9 mouse cellular contexts compared by ENCODE assay signal in the genomic region with DNA sequence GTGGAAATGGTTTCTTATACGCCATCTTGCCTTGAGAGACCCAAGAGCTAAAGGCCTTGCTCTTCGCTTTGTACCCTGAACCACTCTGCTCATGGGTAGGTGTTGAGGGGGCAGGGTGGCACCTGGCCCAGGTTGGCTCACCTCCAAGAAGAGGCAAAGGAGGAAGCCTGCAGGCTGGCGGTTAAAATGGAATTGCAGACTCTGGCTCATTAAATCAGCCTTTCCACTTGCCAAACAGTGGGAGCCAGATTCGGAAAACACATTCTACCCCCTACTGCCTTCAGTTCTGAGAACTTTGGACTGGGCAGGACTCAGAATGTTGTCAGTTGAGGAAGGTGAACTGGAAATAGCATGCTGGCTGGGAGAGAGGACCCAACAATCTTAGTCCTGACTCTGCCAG. TPM values are rescaled to one million over a fixed set of nuclear protein-coding genes. Genes with fewer than 3 reads are reported as not detected.
DNase-seq lines count a peak whose midpoint lies in the region; ATAC-seq and TF ChIP-seq lines count a peak whose summit lies in the region.
"Had no signal": no experiment of that assay in that cellular context is flagged by ENCODE, and none has a peak within 500 bp of the region (broad histone marks: within the 10 kb centered on the region; RNA-seq: fewer than 3 reads in every experiment).

No protein-coding gene starts in this region.

- H3K9me3 ChIP-seq in heart, embryonic 10.5 days, result no peaks in the 10 kb centered on the region
- H3K9me3 ChIP-seq in stomach, postnatal 0 days (ENCODE audit: control insufficient read depth, low read length), result no peaks in the 10 kb centered on the region

- no peak overlapping the region for H3K27ac ChIP-seq in heart, embryonic 10.5 days
- no peak overlapping the region for H3K27ac ChIP-seq in stomach, postnatal 0 days (replicated peaks)

- no peak for ATAC-seq in stomach, postnatal 0 days (ENCODE audit: low FRiP score, low TSS enrichment)
- ATAC-seq in CD4-positive, CD25-positive, alpha-beta regulatory T cell, adult 4 months, result no peak

- H3K4me3 ChIP-seq in heart, embryonic 10.5 days, result no peak overlapping the region
- H3K4me3 ChIP-seq in stomach, postnatal 0 days (ENCODE audit: low read depth, low read length), result no peak overlapping the region

- no peak overlapping the region for H3K4me2 ChIP-seq in stomach, postnatal 0 days (replicated peaks; ENCODE audit: low read depth)
- H3K4me2 ChIP-seq: lung, embryonic 14.5 days had no signal

- no peaks in the 10 kb centered on the region for H3K27me3 ChIP-seq in heart, embryonic 10.5 days (ENCODE audit: insufficient read depth, poor library complexity, severe bottlenecking)
- no peaks in the 10 kb centered on the region for H3K27me3 ChIP-seq in stomach, postnatal 0 days (ENCODE audit: control insufficient read depth, insufficient read depth, low read length)

- WGBS in heart, embryonic 10.5 days, result 89% methylated on average over 4 of the region's 4 CpGs
- 90% methylated on average over 4 of the region's 4 CpGs for WGBS in stomach, postnatal 0 days

- H3K4me1 ChIP-seq in heart, embryonic 10.5 days, result no peaks in the 10 kb centered on the region
- no peaks in the 10 kb centered on the region for H3K4me1 ChIP-seq in stomach, postnatal 0 days (replicated peaks; ENCODE audit: control insufficient read depth, insufficient read depth)

- no peak for TF ChIP-seq EP300 in stomach, postnatal 0 days (optimal IDR thresholded peaks at IDR 0.05)

- intact Hi-C loops in heart, postnatal 14 days (cut with DNase I), result no loop called here

- no peak for TF ChIP-seq POLR2A in brain, embryonic 14.5 days (IDR thresholded peaks at IDR 0.05; ENCODE audit: borderline replicate concordance, extremely low read depth, insufficient read depth, insufficient read length, poor library complexity, severe bottlenecking)

- H3K36me3 ChIP-seq in heart, embryonic 10.5 days, result peaks cover 11% of the 10 kb centered on the region; the same call in 1 of the 2 replicates
- H3K36me3 ChIP-seq in stomach, postnatal 0 days (ENCODE audit: control insufficient read depth, insufficient read depth, low read length), result peaks cover 3% of the 10 kb centered on the region; the same call in 1 of the 2 replicates

- H3K9ac ChIP-seq in stomach, postnatal 0 days (ENCODE audit: low read length), result no peak overlapping the region
- H3K9ac ChIP-seq: lung, embryonic 14.5 days had no signal

- no peak for TF ChIP-seq CTCF in brain, embryonic 14.5 days (IDR thresholded peaks at IDR 0.05; ENCODE audit: borderline replicate concordance, extremely low read depth, insufficient read depth, insufficient read length)
- no peak for TF ChIP-seq CTCF in stomach, postnatal 0 days (IDR thresholded peaks at IDR 0.05; ENCODE audit: low read depth)

- DNase-seq in heart, postnatal 14 days, result peak; percentile 15 to 61
- no peak for DNase-seq in heart, embryonic 10.5 days (ENCODE audit: low spot score)
- peak; percentile 40 for DNase-seq in brain, embryonic 14.5 days (ENCODE audit: low read depth)
- peak; percentile 94 to 95 for DNase-seq in cerebellum, postnatal 10 days
- peak; percentile 44 to 72 for DNase-seq in kidney, postnatal 4 days
- DNase-seq in retina, postnatal 1 day, result no peak
- no peak for DNase-seq in stomach, postnatal 0 days (ENCODE audit: low spot score)
- DNase-seq: lung, embryonic 14.5 days had no signal

RNA-seq across cellular contexts. Expression of a gene that starts 17.9 kb away (rescaled TPM):
- 10 to 100 TPM; 14.5 to 15.9 TPM for total RNA-seq in heart, postnatal 14 days (2021)
- 24.2 and 29.1 TPM in 2 replicates for polyA plus RNA-seq in heart, embryonic 10.5 days (2016; fragmentation: Nextera tagmentation; extraction: Ambion mirVana)
- polyA plus RNA-seq in brain, embryonic 14.5 days (2012; rRNA removed), result 10.1 and 11.8 TPM in 2 replicates
- polyA plus RNA-seq in stomach, postnatal 0 days (2015; fragmentation: Nextera tagmentation; extraction: Ambion mirVana), result 47.9 and 54.2 TPM in 2 replicates
- polyA plus RNA-seq in CD4-positive, CD25-positive, alpha-beta regulatory T cell, adult 4 months (2017; shearing (Covaris generic)), result 10 to 100 TPM; 10.7 to 16.9 TPM

RNA-seq across cellular contexts. Expression of a gene that starts 36.3 kb away (rescaled TPM):
- total RNA-seq in heart, postnatal 14 days (2021), result 10 to 100 TPM; 31.7 to 37.8 TPM
- polyA plus RNA-seq in heart, embryonic 10.5 days (2016; fragmentation: Nextera tagmentation; extraction: Ambion mirVana), result 12.4 and 15.7 TPM in 2 replicates
- 0.48 and 0.53 TPM in 2 replicates for polyA plus RNA-seq in brain, embryonic 14.5 days (2012; rRNA removed)
- 0.05 and 0.15 TPM in 2 replicates for polyA plus RNA-seq in stomach, postnatal 0 days (2015; fragmentation: Nextera tagmentation; extraction: Ambion mirVana)
- not detected for polyA plus RNA-seq in CD4-positive, CD25-positive, alpha-beta regulatory T cell, adult 4 months (2017; shearing (Covaris generic))

RNA-seq across cellular contexts. Expression of a gene that starts 56.7 kb away (rescaled TPM):
- under 1 TPM; 0.74 to 0.78 TPM for total RNA-seq in heart, postnatal 14 days (2021)
- polyA plus RNA-seq in heart, embryonic 10.5 days (2016; fragmentation: Nextera tagmentation; extraction: Ambion mirVana), result 3.1 and 3.9 TPM in 2 replicates
- 160 and 237 TPM in 2 replicates for polyA plus RNA-seq in brain, embryonic 14.5 days (2012; rRNA removed)
- polyA plus RNA-seq in stomach, postnatal 0 days (2015; fragmentation: Nextera tagmentation; extraction: Ambion mirVana), result 2.6 and 2.9 TPM in 2 replicates
- 10 to 100 TPM; 15.7 to 28.5 TPM for polyA plus RNA-seq in CD4-positive, CD25-positive, alpha-beta regulatory T cell, adult 4 months (2017; shearing (Covaris generic))

RNA-seq across cellular contexts. Expression of a gene that starts 57.0 kb away (rescaled TPM):
- 10 to 100 TPM; 34.1 to 34.2 TPM for total RNA-seq in heart, postnatal 14 days (2021)
- 8.9 and 12.9 TPM in 2 replicates for polyA plus RNA-seq in heart, embryonic 10.5 days (2016; fragmentation: Nextera tagmentation; extraction: Ambion mirVana)
- 26.5 and 29.5 TPM in 2 replicates for polyA plus RNA-seq in brain, embryonic 14.5 days (2012; rRNA removed)
- 10.3 and 13.6 TPM in 2 replicates for polyA plus RNA-seq in stomach, postnatal 0 days (2015; fragmentation: Nextera tagmentation; extraction: Ambion mirVana)
- 10 to 100 TPM; 16.1 to 17.6 TPM for polyA plus RNA-seq in CD4-positive, CD25-positive, alpha-beta regulatory T cell, adult 4 months (2017; shearing (Covaris generic))

Comparison
In these comparisons a context has a peak if more than half of its experiments do, and no peak if none do; other contexts are left out.
1. DNase-seq: peak in heart, postnatal 14 days (2 of 2), brain, embryonic 14.5 days (single experiment), cerebellum, postnatal 10 days (2 of 2) and kidney, postnatal 4 days (2 of 2); none in heart, embryonic 10.5 days (single experiment), retina, postnatal 1 day (single experiment) and stomach, postnatal 0 days (single experiment).